Mouse (Mus musculus) megakaryocyte progenitor cell, adult 5-6 weeks (primary cell): ENCODE data around the gene Srd5a3. TPM values are rescaled to one million over a fixed set of nuclear protein-coding genes. Genes with fewer than 3 reads are reported as not detected.
"Not testable (repeated sequence)": the region's sequence is repeated elsewhere in the genome, so short reads cannot be mapped to it uniquely, and the experiment has no call there.

Experiments
- ATAC-seq: replicated peaks from 2 replicates; pipeline ENCODE4 v1.8.0; 2016; ENCODE audit warnings: mild to moderate bottlenecking, moderate TSS enrichment, inconsistent platforms; ENCODE audit not compliant: poor library complexity
- total RNA-seq, 2 experiments: library from RNA; stranded (forward) in 1 of 2; stranded (reverse) in 1 of 2; fragments of 157-497, 149-512 nt in 1 of 2; fragments of 200-1000 nt in 1 of 2; gene quantifications; 2 replicates each; pipeline versions ENCODE4 v1.2.3 to v1.2.4; 2015 to 2017

Srd5a3 gene
- total RNA-seq (2015): 42.1 and 52.7 TPM in 2 replicates
- 26.5 and 35.5 TPM in 2 replicates for total RNA-seq (2017)

GRCm38 (mm10) chr5:76139808-76140729 is at the start of gene Srd5a3:
Gene Srd5a3 (plus strand): TSS chr5:76140271.
- ATAC-seq: peak; percentile 84

DNA sequence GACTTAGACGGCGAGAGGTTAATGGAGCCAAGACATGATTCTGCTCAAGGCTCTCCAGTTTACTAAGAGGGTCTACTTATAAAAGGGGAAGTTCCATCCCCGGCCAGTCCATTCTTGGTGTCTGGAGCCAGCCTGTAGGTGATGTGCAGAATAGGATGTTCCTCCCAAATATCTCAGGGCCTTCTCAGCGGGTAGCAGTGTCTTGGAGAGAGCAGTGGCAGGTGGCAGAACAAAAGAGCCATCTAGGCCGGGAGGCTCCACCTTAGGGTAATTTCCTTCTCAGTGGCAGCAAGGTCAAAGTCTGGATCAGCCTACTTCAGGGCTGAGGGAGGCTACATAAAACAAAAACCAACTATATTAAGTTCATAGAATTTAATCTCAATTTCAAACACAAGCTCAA is 36.3 kb upstream of the Srd5a3 start:
- ATAC-seq: not testable (repeated sequence)

DNA sequence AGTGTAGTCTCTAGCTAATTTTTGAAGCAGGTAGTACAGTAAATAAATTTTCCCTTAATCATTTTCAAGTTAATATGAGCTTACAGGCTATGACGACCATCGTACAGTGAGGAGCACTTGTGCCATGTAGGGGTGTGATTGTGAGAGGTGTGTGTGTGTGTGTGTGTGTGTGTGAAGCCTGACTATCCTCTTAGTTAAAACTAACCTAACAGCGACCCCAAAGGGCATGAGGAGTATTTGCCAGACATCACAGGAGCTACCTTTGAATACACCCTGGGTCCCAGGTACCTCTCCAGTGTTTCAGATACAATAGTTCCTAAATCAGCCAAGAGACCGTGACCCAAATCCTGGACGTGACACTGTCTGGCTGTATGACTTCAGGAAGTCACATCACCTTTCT is 32.8 kb upstream of the Srd5a3 start:
- no peak for ATAC-seq

DNA sequence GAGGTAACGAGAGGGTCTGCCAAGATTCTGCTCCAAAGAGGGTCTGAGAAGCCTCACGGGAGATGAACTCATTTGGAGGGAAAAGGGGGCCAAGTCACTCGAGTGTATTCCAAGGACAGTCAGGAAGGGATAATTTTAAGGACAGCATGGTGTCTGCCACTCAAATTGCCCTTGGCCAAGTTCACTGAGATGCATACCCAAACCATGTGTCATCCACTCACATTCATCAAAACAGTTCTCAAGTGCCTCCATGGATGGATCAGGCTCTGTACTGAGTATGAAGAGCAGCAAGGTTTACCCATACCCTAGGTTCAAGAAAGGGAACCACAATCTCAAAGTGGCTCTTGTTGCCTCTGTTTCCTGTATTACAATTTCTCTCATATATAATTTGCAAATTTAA is 31.6 kb upstream of the Srd5a3 start:
- ATAC-seq: no peak

- no peak for ATAC-seq
Measured at GRCm38 (mm10) chr5:76111173-76111572, 28.9 kb upstream of the Srd5a3 start.

DNA sequence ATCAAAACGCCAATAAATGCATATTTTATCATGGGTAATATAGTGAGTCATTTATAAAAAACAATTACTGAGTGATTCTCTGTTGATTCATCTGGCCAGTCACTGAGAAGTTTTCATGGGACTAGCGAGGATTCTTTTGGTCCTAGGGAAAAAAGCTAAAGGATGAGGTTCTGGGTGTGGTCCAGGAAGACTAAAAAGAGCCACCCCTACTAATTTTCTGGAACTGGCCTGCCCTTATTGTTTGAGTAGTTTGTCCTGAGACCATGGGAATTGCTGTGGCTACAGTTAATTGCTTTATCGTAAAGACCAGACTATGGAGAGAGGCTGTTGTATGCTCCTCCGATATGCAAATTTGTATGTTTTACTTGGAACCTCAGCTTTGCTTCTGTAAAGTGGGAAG is 28.1 kb upstream of the Srd5a3 start:
- no peak for ATAC-seq

- no peak for ATAC-seq
Measured at GRCm38 (mm10) chr5:76115436-76116041, 24.5 kb upstream of the Srd5a3 start.

DNA sequence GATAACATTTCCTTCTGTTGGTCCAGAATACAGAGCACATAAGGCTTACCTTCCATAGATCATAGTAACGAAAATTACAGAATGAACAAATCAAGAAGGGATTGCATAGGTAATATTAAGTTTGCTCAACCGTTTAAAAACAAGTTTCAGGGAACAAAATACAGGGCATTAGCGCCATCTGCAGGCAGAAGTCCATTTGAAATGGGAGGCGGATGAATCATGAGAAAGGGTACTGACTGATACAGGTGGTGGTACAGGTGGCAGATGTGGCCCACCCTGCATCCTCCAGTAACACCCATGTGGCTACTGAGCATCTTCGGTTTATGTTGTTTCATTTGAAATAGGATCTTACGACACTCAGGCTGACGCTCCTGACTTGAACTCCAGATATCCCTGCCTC is 21.6 kb upstream of the Srd5a3 start:
- ATAC-seq: peak; percentile 60

DNA sequence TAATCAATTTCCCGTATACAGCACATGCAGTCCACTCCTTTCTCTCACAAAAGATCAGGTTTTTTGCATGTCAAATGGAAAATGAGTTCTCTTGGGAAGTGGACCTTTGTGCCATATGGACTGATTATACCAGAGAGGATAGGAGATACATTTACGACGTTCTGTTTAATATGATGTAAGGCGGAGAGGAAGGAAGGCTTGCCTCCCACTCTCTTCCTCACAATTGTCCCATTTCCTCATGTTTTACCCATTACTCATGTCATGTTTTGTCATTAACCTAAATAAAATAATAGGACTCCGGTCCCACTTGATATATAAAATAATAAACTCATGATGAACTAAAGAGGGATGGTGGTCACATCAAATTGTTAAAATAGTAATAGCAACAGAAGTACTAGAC is 19.4 kb upstream of the Srd5a3 start:
- ATAC-seq: no peak

DNA sequence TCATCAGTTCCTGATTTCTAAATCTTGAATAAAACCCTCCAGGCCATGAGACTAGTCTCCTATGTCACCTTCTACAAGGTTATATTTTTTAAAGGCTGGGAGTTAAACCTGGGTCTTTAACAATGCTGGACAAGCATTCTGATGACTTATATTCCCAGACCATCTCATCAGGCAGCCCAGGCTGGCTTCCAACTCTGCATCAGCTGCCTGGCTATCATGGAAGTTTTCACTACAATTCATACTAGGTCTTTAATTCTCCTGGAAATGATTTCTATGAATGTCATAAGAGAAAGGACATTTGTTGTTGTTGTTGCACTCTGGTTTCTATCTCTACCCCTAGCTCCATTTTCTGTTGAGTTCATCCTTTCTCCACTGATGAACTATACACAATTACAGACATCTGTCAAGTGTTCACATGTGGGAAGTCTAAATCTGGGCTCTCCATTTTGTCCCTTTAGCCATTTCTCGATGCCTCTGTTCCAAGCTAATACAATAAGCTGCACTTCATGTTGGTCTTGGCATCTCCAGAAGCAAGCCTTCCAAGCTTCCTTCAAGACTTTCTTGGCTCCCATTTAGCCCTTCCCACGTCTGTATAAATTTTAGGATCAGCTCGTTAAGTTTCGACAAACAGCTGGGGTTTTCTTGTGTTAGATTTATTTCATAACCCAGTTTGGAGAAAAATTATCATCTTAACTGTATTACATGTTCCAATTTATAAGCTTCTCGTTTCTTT is 12.3 kb upstream of the Srd5a3 start:
- ATAC-seq: no peak

DNA sequence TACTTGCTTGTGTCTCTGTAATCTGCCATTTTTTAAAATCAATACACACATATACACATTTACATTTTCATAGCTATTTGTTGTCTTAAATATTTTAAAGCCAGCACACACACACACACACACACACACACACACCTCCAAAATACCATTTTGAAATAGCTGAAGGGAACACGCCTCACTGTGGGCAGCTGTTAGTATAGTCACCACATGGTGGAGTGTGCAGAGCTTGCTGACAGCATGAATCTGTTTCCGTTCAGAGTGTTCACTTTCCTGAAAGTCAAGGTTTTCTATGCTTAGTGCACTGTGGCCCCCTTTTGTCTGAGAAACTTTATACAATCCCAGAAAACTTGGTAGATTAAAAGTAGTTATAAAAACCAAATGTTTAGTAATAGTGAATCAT is 9.8 kb upstream of the Srd5a3 start:
- ATAC-seq: peak; percentile 52

DNA sequence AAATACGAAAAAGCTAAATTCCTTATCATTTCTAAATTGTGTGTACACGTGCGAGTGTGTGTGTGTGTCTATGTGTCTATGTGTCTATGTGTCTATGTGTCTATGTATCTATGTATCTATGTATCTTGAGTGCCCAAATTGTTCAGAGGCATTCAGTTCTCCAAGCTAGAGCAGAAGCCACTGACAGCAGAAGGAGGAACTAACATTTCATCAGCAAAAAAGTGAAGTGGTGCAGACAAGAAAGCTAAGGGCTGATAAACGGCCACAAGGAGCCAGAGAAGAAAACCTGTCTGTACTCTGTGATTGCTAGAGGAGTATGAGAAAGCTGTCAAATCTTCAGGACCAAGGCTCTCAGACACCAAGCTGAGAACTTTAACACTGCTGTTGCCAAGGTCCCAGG is 8.1 kb upstream of the Srd5a3 start:
- ATAC-seq: peak; percentile 67

GRCm38 (mm10) chr5:76135644-76136043 is 4.4 kb upstream of the Srd5a3 start:
- no peak for ATAC-seq

- ATAC-seq: peak; percentile 50
Measured at GRCm38 (mm10) chr5:76136271-76136670, 3.8 kb upstream of the Srd5a3 start.

- no peak for ATAC-seq
Measured at GRCm38 (mm10) chr5:76137586-76137985, 2.5 kb upstream of the Srd5a3 start.

DNA sequence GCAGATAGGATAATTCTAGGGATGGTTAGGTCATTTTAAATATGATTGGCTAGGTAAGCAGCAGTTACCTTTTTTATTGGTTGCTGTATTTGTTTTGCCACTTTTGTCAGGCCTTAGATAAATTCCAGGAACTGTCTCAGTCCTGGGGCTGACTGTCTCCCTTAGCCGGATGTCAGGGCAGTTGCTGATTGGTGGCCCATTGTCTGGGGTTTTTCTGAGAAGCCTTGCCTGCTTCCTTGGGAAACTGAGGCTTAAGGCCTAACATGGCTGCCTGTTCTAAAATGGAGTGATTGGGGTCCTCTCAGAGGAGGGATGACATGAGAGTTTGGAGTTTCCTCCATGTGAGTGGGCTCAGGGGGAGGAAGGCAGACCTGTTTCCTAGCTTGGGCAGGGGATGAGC is 2.0 kb upstream of the Srd5a3 start:
- no peak for ATAC-seq

DNA sequence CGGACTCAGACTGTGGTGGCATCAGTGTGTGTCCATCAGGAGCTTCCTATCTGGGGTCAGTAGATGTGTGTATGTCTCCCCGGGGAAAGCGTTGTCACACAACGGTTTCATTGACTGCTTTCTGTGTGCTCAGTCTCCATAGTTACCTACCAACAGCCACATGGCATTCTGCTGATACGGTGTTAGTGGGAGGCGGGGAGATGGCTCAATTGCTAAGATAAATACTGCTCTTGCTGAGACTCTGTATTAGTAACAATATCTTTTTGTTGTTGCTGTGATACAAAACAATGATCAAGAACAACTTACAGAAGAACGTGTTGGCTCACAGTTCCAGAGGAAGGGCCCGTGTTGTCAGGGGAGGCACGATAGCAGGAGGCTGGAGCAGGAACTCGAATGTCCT is 1.6 kb upstream of the Srd5a3 start:
- ATAC-seq: peak; percentile 25

DNA sequence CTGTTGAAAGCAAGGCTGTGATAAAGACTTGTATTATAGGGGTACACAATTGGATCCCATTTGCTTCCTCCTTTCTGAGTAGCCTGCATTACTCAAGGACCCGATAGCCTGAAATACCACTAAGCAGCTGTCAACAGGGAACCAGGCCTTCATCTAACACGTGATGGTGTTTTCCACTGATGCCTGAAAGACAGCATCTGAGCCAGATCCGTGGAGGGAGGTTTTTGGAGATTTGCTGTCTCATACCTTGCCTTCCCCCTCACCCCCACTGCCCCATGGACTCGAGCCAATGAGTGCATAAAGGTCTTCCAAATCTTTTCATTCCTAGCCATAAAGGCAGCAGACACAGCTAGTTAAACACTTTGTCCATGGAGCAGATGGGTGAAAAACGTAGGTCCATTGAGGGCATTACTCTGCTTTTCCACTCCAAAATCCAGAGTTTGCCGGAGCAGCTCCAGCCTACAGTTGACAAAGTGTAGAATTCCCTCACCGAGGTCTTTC is 850 bp upstream of the Srd5a3 start:
- ATAC-seq: 0 out of 2 replicates have a peak, but pooled peaks have one; percentile 5

GRCm38 (mm10) chr5:76140730-76141066 is 627 bp downstream of the Srd5a3 start:
- ATAC-seq: peak; percentile 14

GRCm38 (mm10) chr5:76143356-76143755 is 3.3 kb downstream of the Srd5a3 start:
- no peak for ATAC-seq

DNA sequence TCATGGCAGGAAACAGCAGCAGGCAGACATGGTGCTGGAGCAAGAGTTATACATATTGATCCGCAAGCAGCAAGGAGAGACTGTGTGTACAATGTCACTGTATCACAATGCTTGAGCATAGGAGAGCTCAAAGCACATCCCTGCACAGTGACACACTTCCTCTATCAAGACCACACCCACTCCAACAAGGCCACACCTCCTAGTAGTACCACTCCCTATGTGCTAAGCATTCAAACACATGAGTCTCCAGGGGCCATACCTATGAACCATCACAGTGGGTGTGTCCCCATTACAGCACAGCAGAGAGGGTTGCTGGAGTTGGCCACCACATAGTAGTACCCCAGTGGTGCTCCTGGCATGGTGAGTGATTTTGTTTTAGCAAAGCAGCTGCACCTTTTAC is 6.3 kb downstream of the Srd5a3 start:
- ATAC-seq: peak; percentile 48

GRCm38 (mm10) chr5:76149436-76149835 is 9.4 kb downstream of the Srd5a3 start:
- ATAC-seq: no peak
